Mouse (Mus musculus) embryonic stem cell, embryonic (primary cell): ENCODE data around the gene Gm16253.

Experiments used
- CTCF ChIA-PET, 4 experiments: fragments of 300-600 bp in 2 of 4; fragments of 350-600 bp in 2 of 4; sonication (Branson Sonifier 250); formaldehyde crosslinking; loops; one replicate each; lab custom pipeline; 2022; ENCODE audit warnings: inconsistent platforms in 2 of 4; lab: Charles Lee
- POLR2A ChIA-PET, 4 experiments: fragments of 300-600 bp in 2 of 4; fragments of 350-600 bp in 2 of 4; sonication (Branson Sonifier 250); formaldehyde crosslinking; loops; one replicate each; lab custom pipeline; 2022; ENCODE audit warnings: antibody characterized with exemption in 4 of 4, inconsistent platforms in 1 of 4; lab: Charles Lee

Gm16253 gene

DNA sequence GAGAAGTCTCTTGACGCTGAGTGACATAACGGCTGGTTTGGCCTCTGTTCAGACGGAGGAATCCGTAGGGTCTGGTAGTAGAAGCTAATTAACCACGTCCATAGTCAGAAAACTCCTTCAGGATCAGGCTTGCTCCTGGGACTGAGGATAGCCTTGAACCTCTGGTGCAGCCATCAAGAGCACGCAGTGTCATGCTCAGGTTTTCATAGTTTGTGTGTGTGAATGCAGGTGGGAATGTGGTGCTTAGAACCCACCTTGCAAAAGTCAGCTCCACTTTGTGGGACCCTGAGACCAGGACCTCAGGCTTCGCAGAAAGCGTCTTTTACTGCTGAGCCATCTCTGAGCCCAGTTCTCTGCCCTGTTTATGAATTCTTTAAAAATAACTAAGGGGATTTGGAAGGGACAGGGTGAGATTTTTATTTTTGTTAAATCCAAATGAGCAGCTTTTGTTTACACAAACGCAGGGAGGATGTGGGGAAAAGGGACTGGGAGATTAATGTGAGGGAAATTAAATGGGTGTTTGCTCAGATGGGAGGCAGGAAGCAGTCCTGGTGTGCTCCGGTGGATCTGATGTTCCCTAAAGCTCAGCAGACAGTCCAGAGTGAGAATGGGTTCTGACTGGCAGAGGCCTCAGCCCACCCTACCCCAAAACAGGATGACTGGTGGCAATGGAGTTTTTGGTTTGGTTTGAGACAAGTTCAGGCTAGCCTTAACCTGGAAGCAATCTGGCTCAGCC is 14.7 kb upstream of the Gm16253 start:
- POLR2A ChIA-PET: interaction anchor here in 3 of 4 experiments (0.5 to 26.7 kb wide), 54 partner anchors 3 to 312 kb away, joined by 3 to 969 read pairs (median 4); partner anchors contain the start of genes Gm16253 (in 3 of the 3), Lix1l (in 3 of the 3), Polr3gl (in 3 of the 3) and Rbm8a (in 3 of the 3)
- CTCF ChIA-PET: interaction anchor here in 3 of 4 experiments (1.2 to 3.0 kb wide), 8 partner anchors 11 to 32 kb away, joined by 3 to 24 read pairs (median 5); partner anchors contain the start of genes Polr3gl (in 2 of the 3) and Gm16253 (in 1 of the 3)

DNA sequence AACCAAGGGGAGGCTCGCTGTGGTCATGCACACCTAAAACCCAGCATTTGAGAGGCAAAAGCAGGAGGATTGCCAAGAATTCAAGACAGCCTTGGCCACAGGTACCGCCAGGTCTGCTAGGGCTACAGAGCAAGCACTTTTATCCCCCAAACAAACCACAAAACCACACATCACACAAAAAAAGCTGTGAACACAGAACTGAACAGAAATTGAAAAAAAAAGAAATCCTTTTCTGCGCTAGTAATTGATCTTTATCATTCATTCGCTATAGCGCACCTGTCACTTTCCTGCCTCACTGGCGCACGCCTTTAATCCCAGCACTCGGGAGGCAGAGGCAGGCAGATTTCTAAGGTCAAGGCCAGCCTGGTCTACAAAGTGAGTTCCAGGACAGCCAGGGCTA is 13.5 kb upstream of the Gm16253 start:
- POLR2A ChIA-PET: interaction anchor here in 3 of 4 experiments (0.7 to 26.7 kb wide), 18 partner anchors 4 to 133 kb away, joined by 3 to 969 read pairs (median 6); partner anchors contain the start of genes Gm16253 (in 3 of the 3), Rbm8a (in 3 of the 3), Gm42957 (in 1 of the 3) and Lix1l (in 1 of the 3)
- CTCF ChIA-PET: interaction anchor here in 3 of 4 experiments (1.3 to 3.0 kb wide), 6 partner anchors 13 to 31 kb away, joined by 3 to 24 read pairs (median 8); partner anchors contain the start of gene Polr3gl (in 1 of the 3)

- ChIA-PET POLR2A (interaction anchor here in 3 of 4 experiments (0.7 to 26.7 kb wide), 19 partner anchors 5 to 345 kb away, joined by 3 to 969 read pairs (median 6); partner anchors contain the start of genes Gm16253 (in 3 of the 3), Rbm8a (in 3 of the 3), Bola1 (in 1 of the 3) and Hist2h2ab (in 1 of the 3)), CTCF (interaction anchor here (0.7 to 3.0 kb wide), 7 partner anchors 13 to 81 kb away, joined by 3 to 15 read pairs (median 5); partner anchors contain the start of genes Gm16253 (in 2 of the 4) and Itga10 (in 1 of the 4))
Measured at GRCm38 (mm10) chr3:96563911-96564632, 12.7 kb upstream of the Gm16253 start.

GRCm38 (mm10) chr3:96564633-96565032 is 12.2 kb upstream of the Gm16253 start:
- CTCF ChIA-PET: interaction anchor here (0.6 to 2.5 kb wide), 12 partner anchors 12 to 1046 kb away, joined by 3 to 15 read pairs (median 4); partner anchors contain the start of genes Gm16253 (in 2 of the 4) and Itga10 (in 1 of the 4)

DNA sequence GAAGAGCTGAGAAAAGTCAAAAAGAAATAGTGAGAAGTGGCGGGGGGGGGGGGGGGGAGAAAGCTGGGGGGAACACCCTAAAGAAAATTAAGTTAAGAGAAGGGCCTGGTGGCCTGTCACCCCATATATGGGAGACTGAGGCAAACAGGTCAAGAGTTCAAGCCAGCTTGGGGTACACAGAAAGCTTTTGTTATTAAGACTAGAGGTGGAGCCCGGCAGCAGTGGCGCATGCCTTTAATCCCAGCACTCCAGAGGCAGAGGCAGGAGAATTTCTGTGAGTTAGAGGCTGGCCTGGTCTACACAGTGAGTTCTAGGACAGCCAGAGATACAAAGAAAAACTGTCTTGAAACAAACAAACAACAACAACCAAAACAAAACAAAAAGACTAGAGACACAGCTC is 11.7 kb upstream of the Gm16253 start:
- ChIA-PET CTCF (interaction anchor here (0.6 to 2.5 kb wide), 10 partner anchors 12 to 1045 kb away, joined by 3 to 15 read pairs (median 5); partner anchors contain the start of genes Gm16253 (in 2 of the 4) and Itga10 (in 1 of the 4)), POLR2A (interaction anchor here (0.5 to 26.7 kb wide), 32 partner anchors 6 to 1774 kb away, joined by 3 to 969 read pairs (median 3); partner anchors contain the start of genes Gm16253 (in 3 of the 4), Rbm8a (in 3 of the 4), Bola1 (in 1 of the 4) and Hist2h2ab (in 1 of the 4))

More at GRCm38 (mm10) chr3:96564633-96565032, 12.2 kb upstream of the Gm16253 start:
- POLR2A ChIA-PET: interaction anchor here in 3 of 4 experiments (0.5 to 26.7 kb wide), 28 partner anchors 6 to 1536 kb away, joined by 3 to 969 read pairs (median 3); partner anchors contain the start of genes Gm16253 (in 3 of the 3), Rbm8a (in 3 of the 3), Bola1 (in 1 of the 3) and Hist2h2ab (in 1 of the 3)

GRCm38 (mm10) chr3:96566661-96567450 is 9.9 kb upstream of the Gm16253 start:
- ChIA-PET CTCF (interaction anchor here in 3 of 4 experiments (0.6 to 1.3 kb wide), 3 partner anchors 14 to 27 kb away, joined by 4 to 9 read pairs (median 4); partner anchors contain the start of gene Polr3gl (in 1 of the 3)), POLR2A (interaction anchor here in 3 of 4 experiments (0.6 to 26.7 kb wide), 14 partner anchors 5 to 130 kb away, joined by 3 to 969 read pairs (median 6); partner anchors contain the start of genes Gm16253 (in 3 of the 3), Txnip (in 3 of the 3), Rbm8a (in 2 of the 3) and Pias3 (in 1 of the 3))

DNA sequence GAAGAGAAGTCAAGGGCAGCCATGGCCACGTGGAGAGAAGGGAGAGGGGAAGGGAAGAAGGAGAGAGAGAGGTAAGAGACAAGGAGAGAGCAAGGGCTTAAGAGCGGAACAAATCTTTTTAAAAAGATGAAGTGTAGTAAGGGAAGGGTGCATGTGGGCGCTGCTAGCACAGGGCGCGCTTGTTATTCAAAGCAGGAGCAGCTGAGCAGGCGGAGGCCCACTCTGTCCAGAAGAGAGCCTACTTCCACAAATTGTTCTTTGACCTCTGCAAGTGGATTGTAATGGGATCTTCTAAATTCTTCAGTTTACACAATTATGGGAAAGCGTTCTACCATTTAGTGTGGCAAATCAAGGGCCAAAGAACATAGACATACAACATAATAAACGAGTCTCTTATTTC is 8.2 kb upstream of the Gm16253 start:
- CTCF ChIA-PET: interaction anchor here in 1 of 4 experiments (1.1 kb wide), 1 partner anchor 13 kb away, joined by 4 read pairs; no protein-coding TSS in a partner anchor
- POLR2A ChIA-PET: interaction anchor here in 3 of 4 experiments (1.2 to 26.7 kb wide), 7 partner anchors 3 to 155 kb away, joined by 3 to 969 read pairs (median 5); partner anchors contain the start of genes Gm16253 (in 3 of the 3) and Txnip (in 2 of the 3)

GRCm38 (mm10) chr3:96569506-96569905 is 7.3 kb upstream of the Gm16253 start:
- ChIA-PET POLR2A (interaction anchor here (0.9 to 26.7 kb wide), 24 partner anchors 2 to 156 kb away, joined by 3 to 969 read pairs (median 6); partner anchors contain the start of genes Txnip (in 4 of the 4), Polr3gl (in 3 of the 4), Gm16253 (in 1 of the 4) and Gm42957 (in 1 of the 4)), CTCF (interaction anchor here in 2 of 4 experiments (0.6 to 2.1 kb wide), 8 partner anchors 11 to 291 kb away, joined by 3 to 13 read pairs (median 3); partner anchors contain the start of genes Polr3gl (in 2 of the 2) and Ankrd34a (in 1 of the 2))

DNA sequence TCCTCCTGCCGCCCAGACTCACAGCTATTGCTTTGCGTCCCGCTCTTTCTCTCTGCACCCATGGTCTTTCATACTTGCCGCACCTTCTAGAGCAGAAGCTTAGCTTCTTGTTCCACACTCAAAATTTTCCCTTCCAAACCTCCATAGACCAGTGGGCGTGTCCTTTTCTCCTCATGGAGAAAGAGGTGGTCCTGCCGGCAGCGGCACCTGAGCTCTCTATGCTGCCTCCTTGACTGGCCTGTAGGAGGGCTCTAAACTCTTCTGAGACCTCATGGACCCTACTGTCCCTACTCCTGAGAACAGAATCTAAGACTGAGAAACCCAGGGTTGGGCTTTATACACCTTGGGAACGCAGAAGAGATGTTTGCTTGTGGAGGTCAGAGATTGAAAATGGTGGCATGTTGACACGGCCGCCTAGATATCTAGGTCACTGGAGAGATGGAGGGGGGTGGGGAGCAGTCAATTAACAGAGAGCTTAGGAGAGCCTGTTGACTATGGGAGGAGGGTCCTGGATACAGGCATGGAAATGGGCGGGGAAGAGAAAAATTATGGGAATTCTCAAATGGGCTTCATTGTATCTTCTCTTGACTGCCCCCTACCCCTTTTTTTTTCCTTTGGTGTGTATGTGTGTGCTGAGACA is 6.7 kb upstream of the Gm16253 start:
- ChIA-PET POLR2A (interaction anchor here (0.6 to 26.7 kb wide), 29 partner anchors 1 to 242 kb away, joined by 3 to 969 read pairs (median 5); partner anchors contain the start of genes Txnip (in 4 of the 4), Polr3gl (in 3 of the 4), Rbm8a (in 3 of the 4) and Gm16253 (in 1 of the 4)), CTCF (interaction anchor here (0.6 to 2.1 kb wide), 13 partner anchors 10 to 292 kb away, joined by 3 to 13 read pairs (median 3); partner anchors contain the start of genes Polr3gl (in 2 of the 4), Ankrd34a (in 1 of the 4) and Txnip (in 1 of the 4))

- ChIA-PET CTCF (interaction anchor here in 3 of 4 experiments (0.7 to 2.1 kb wide), 9 partner anchors 10 to 148 kb away, joined by 3 to 13 read pairs (median 4); partner anchors contain the start of gene Polr3gl (in 1 of the 3)), POLR2A (interaction anchor here (0.6 to 26.7 kb wide), 31 partner anchors 1 to 242 kb away, joined by 3 to 969 read pairs (median 5); partner anchors contain the start of genes Txnip (in 4 of the 4), Rbm8a (in 3 of the 4), Polr3gl (in 2 of the 4) and Gm16253 (in 1 of the 4))
Measured at GRCm38 (mm10) chr3:96570643-96571042, 6.1 kb upstream of the Gm16253 start.

DNA sequence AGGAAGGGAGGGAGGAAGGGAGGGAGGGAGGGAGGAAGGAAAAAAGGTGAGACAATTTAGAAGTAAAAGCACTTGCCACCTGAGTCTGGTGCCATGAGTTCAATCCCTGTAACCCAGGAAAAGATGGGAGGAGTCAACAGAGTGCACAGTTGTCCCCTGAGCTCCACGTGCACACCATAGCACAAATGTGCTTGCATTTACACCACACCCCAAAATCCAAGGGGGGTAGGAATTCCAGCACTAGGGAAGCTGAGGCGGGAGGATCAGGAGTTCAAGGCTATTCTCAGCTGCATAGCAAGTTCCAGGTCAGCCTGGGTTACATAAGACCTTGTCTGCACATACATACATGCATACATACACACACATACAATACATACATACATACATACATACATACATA is 5.4 kb upstream of the Gm16253 start:
- POLR2A ChIA-PET: interaction anchor here in 3 of 4 experiments (0.5 to 26.7 kb wide), 27 partner anchors 0 to 243 kb away, joined by 3 to 969 read pairs (median 4); partner anchors contain the start of genes Rbm8a (in 3 of the 3), Polr3gl (in 2 of the 3), Txnip (in 2 of the 3) and Gm16253 (in 1 of the 3)
- CTCF ChIA-PET: interaction anchor here in 1 of 4 experiments (0.6 to 2.1 kb wide), 3 partner anchors 9 to 131 kb away, joined by 4 to 13 read pairs (median 4); no protein-coding TSS in a partner anchor

DNA sequence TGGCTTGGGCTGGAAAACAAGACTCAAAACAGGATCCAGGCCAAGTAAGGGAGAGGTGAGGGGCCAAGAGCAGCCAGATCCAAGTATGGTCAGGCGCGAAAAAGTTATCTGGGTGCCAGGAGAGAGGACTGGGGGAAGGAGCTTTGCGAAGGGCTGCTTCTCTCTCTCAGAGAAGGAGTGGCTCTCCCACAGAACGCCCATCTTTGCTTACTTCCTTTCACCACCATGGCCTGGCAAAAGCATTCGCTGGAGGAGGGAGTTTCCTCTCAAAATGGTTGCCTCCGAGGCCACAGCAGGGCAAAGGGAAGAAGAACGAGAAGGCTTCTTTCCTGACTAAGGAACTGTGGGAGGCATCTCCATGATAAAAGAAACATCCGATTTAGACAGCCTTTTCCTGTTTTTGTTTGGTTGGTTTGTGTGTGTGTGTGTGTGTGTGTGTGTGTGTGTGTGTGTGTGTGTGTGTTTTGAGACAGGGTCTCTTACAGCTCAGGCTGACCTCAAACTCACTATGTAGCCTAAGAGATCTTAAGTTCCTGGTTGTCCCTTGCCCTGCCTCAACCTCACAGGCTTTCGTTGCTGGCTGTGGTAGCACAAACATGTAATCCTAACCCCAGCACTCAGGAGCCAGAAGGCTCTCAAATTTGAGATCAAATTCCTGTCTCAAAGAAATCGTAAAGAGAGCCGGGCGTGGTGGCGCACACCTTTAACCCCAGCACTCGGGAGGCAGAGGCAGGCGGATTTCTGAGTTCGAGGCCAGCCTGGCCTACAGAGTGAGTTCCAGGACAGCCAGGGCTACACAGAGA is 4.7 kb upstream of the Gm16253 start:
- ChIA-PET POLR2A (interaction anchor here in 3 of 4 experiments (0.6 to 26.7 kb wide), 25 partner anchors 1 to 244 kb away, joined by 3 to 969 read pairs (median 4); partner anchors contain the start of genes Txnip (in 3 of the 3), Rbm8a (in 2 of the 3), Gm16253 (in 1 of the 3) and Lix1l (in 1 of the 3)), CTCF (interaction anchor here in 2 of 4 experiments (0.6 kb wide), 2 partner anchors 39 to 131 kb away, joined by 4 to 5 read pairs; no protein-coding TSS in a partner anchor)
